Comparison of ENCODE assay signal across 18 mouse cellular contexts in genomic region chr12:54877875-54878274, GRCm38 (mm10).
"Had no signal": no experiment of that assay in that cellular context is flagged by ENCODE, and none has a peak within 500 bp of the region (broad histone marks: within the 10 kb centered on the region; RNA-seq: fewer than 3 reads in every experiment).

No protein-coding gene starts in this region.

- H3K9me3 ChIP-seq: midbrain, embryonic 10.5 days; midbrain, embryonic 12.5 days; neural tube, embryonic 13.5 days; neural tube, embryonic 15.5 days had no signal

- H3K4me1 ChIP-seq: midbrain, embryonic 10.5 days; midbrain, embryonic 12.5 days; neural tube, embryonic 13.5 days; neural tube, embryonic 15.5 days had no signal

- H3K4me3 ChIP-seq: midbrain, embryonic 10.5 days; midbrain, embryonic 12.5 days; myocyte; neural tube, embryonic 13.5 days; neural tube, embryonic 15.5 days had no signal

- H3K27ac ChIP-seq: midbrain, embryonic 10.5 days; midbrain, embryonic 12.5 days; neural tube, embryonic 13.5 days; neural tube, embryonic 15.5 days had no signal

- H3K36me3 ChIP-seq: midbrain, embryonic 10.5 days; midbrain, embryonic 12.5 days; neural tube, embryonic 13.5 days; neural tube, embryonic 15.5 days had no signal

- DNase-seq: lung, adult 18-20 months; lung, postnatal 10 days; lung, postnatal 4 days; midbrain, embryonic 14.5 days; retina, postnatal 1 day; right cerebral cortex, adult 18-20 months; right cerebral cortex, postnatal 25 days; right cerebral cortex, postnatal 4 days; spleen, adult 18-20 months; thymus, adult 18-20 months; thymus, postnatal 14 days; thymus, postnatal 36 days had no signal

- ATAC-seq: midbrain, embryonic 16.5 days had no signal

- H3K4me2 ChIP-seq: midbrain, embryonic 12.5 days; neural tube, embryonic 13.5 days; neural tube, embryonic 15.5 days had no signal

- H3K27me3 ChIP-seq: midbrain, embryonic 12.5 days; neural tube, embryonic 13.5 days; neural tube, embryonic 15.5 days had no signal

- H3K9ac ChIP-seq: midbrain, embryonic 12.5 days; neural tube, embryonic 13.5 days; neural tube, embryonic 15.5 days had no signal
